Mouse (Mus musculus) megakaryocyte-erythroid progenitor cell, adult 5-6 weeks (primary cell): ENCODE measurements around the gene Rassf4. TPM values are rescaled to one million over a fixed set of nuclear protein-coding genes. Genes with fewer than 3 reads are reported as not detected.

Source experiments
- ATAC-seq: replicated peaks from 2 replicates; pipeline ENCODE4 v1.8.0; 2016; ENCODE audit warnings: mild to moderate bottlenecking, inconsistent platforms; ENCODE audit not compliant: severe bottlenecking, poor library complexity, low FRiP score, low TSS enrichment
- total RNA-seq, 2 experiments: library from RNA; stranded (forward) in 1 of 2; stranded (reverse) in 1 of 2; fragments of 200-1000, 215-1000 nt in 1 of 2; fragments of >200 nt in 1 of 2; fragmentation: Nextera tagmentation in 1 of 2; gene quantifications; 2 replicates each; pipeline ENCODE4 v1.2.3; 2014 to 2017

The Rassf4 gene
- total RNA-seq (2014; fragmentation: Nextera tagmentation) (2.0 and 2.4 TPM in 2 replicates), total RNA-seq (2017) (3.3 and 5.4 TPM in 2 replicates)

GRCm38 (mm10) chr6:116673471-116674282, at the start of gene Rassf4:
Gene Rassf4, minus strand, starts transcription at chr6:116673952.
- ATAC-seq = peak; percentile 75

GRCm38 (mm10) chr6:116718920-116719319, 45.2 kb upstream of the Rassf4 start:
- no peak for ATAC-seq

- no peak for ATAC-seq
These were observed 44.6 kb upstream of the Rassf4 start for GRCm38 (mm10) chr6:116718361-116718760.

- no peak for ATAC-seq
These were observed 44.1 kb upstream of the Rassf4 start for GRCm38 (mm10) chr6:116717851-116718250.

- ATAC-seq = no peak
These were observed 42.9 kb upstream of the Rassf4 start, which contains the start of gene Tmem72 for GRCm38 (mm10) chr6:116716666-116717065. Gene Tmem72, minus strand, starts transcription at chr6:116716913.

- no peak for ATAC-seq
These were observed 41.4 kb upstream of the Rassf4 start for GRCm38 (mm10) chr6:116715166-116715565.

GRCm38 (mm10) chr6:116714576-116714975, 40.8 kb upstream of the Rassf4 start:
- no peak for ATAC-seq

GRCm38 (mm10) chr6:116713966-116714365, 40.2 kb upstream of the Rassf4 start:
- no peak for ATAC-seq

GRCm38 (mm10) chr6:116712503-116712902, 38.8 kb upstream of the Rassf4 start:
- ATAC-seq = no peak

- no peak for ATAC-seq
These were observed 38.3 kb upstream of the Rassf4 start for GRCm38 (mm10) chr6:116712062-116712461.

GRCm38 (mm10) chr6:116704320-116704719, 30.6 kb upstream of the Rassf4 start:
- no peak for ATAC-seq

GRCm38 (mm10) chr6:116700821-116701220, 27.1 kb upstream of the Rassf4 start:
- no peak for ATAC-seq

GRCm38 (mm10) chr6:116697896-116698425, 24.2 kb upstream of the Rassf4 start:
- ATAC-seq = no peak

- ATAC-seq = 0 out of 2 replicates have a peak, but pooled peaks have one; percentile 14
These were observed 23.7 kb upstream of the Rassf4 start for GRCm38 (mm10) chr6:116697413-116697812.

GRCm38 (mm10) chr6:116694346-116694745, 20.6 kb upstream of the Rassf4 start:
- no peak for ATAC-seq

GRCm38 (mm10) chr6:116693639-116694038, 19.9 kb upstream of the Rassf4 start:
- ATAC-seq = no peak

GRCm38 (mm10) chr6:116682317-116682716, 8.6 kb upstream of the Rassf4 start:
- ATAC-seq = no peak; the same call in 1 of the 2 replicates

- ATAC-seq = no peak
These were observed 6.0 kb upstream of the Rassf4 start for GRCm38 (mm10) chr6:116679563-116680288.

- ATAC-seq = no peak
These were observed 3.6 kb upstream of the Rassf4 start for GRCm38 (mm10) chr6:116677321-116677720.

- ATAC-seq = no peak
These were observed 2.7 kb upstream of the Rassf4 start for GRCm38 (mm10) chr6:116676355-116676913.
